Mouse (Mus musculus) granulocyte monocyte progenitor cell, adult 5-6 weeks (primary cell): ENCODE data around the gene Hcar2. TPM values are rescaled to one million over a fixed set of nuclear protein-coding genes. Genes with fewer than 3 reads are reported as not detected.

Source experiments
- ATAC-seq: replicated peaks from 2 replicates; pipeline ENCODE4 v1.8.0; 2016; ENCODE audit warnings: mild to moderate bottlenecking, moderate TSS enrichment, inconsistent platforms; ENCODE audit not compliant: poor library complexity, severe bottlenecking
- total RNA-seq, 2 experiments: library from RNA; stranded (forward) in 1 of 2; stranded (reverse) in 1 of 2; fragments of 200-712, 200-1000 nt in 1 of 2; fragments of >200 nt in 1 of 2; fragmentation: Nextera tagmentation in 1 of 2; gene quantifications; 2 replicates each; pipeline ENCODE4 v1.2.3; 2014 to 2017

Gene Hcar2
- total RNA-seq, 2 experiments from 2014 or later = 2.7 TPM; not detected in 1

GRCm38 (mm10) chr5:123863934-123864333, 1.4 kb downstream of the Hcar2 start:
- no peak for ATAC-seq

GRCm38 (mm10) chr5:123862374-123863350, 2.6 kb downstream of the Hcar2 start:
- peak; percentile 58 for ATAC-seq

GRCm38 (mm10) chr5:123858798-123859197, 6.5 kb downstream of the Hcar2 start:
- ATAC-seq = peak; percentile 47

- no peak for ATAC-seq
These were observed 10.8 kb downstream of the Hcar2 start for GRCm38 (mm10) chr5:123854511-123854910.

GRCm38 (mm10) chr5:123853877-123854504, 11.3 kb downstream of the Hcar2 start:
- ATAC-seq = no peak

- peak; percentile 53 for ATAC-seq
These were observed 13.9 kb downstream of the Hcar2 start for GRCm38 (mm10) chr5:123851398-123851797.

GRCm38 (mm10) chr5:123844316-123844715, 21.0 kb downstream of the Hcar2 start:
- no peak for ATAC-seq

GRCm38 (mm10) chr5:123843816-123844215, 21.5 kb downstream of the Hcar2 start:
- no peak for ATAC-seq

- peak; percentile 58 for ATAC-seq
These were observed 22.4 kb downstream of the Hcar2 start for GRCm38 (mm10) chr5:123842935-123843282.

- ATAC-seq = peak; percentile 53
These were observed 22.9 kb downstream of the Hcar2 start for GRCm38 (mm10) chr5:123842221-123842934.

GRCm38 (mm10) chr5:123837371-123837770, 27.9 kb downstream of the Hcar2 start:
- ATAC-seq = no peak

GRCm38 (mm10) chr5:123834836-123835235, 30.5 kb downstream of the Hcar2 start:
- no peak for ATAC-seq

GRCm38 (mm10) chr5:123832309-123832708, 33.0 kb downstream of the Hcar2 start:
- peak; percentile 90 for ATAC-seq

GRCm38 (mm10) chr5:123827659-123828091, 37.6 kb downstream of the Hcar2 start:
- no peak for ATAC-seq

- ATAC-seq = no peak
These were observed 42.6 kb downstream of the Hcar2 start for GRCm38 (mm10) chr5:123822706-123823105.

- no peak for ATAC-seq
These were observed 44.1 kb downstream of the Hcar2 start for GRCm38 (mm10) chr5:123821264-123821571.

- peak; percentile 86 for ATAC-seq
These were observed 44.6 kb downstream of the Hcar2 start for GRCm38 (mm10) chr5:123820501-123821263.

- ATAC-seq = no peak; the same call in 1 of the 2 replicates
These were observed 46.2 kb downstream of the Hcar2 start for GRCm38 (mm10) chr5:123818941-123819577.

- no peak for ATAC-seq
These were observed 48.4 kb downstream of the Hcar2 start for GRCm38 (mm10) chr5:123816891-123817290.
